Mouse (Mus musculus) left cerebral cortex, postnatal 14 days (tissue): Measurements from ENCODE around the gene Cemip2. TPM values are rescaled to one million over a fixed set of nuclear protein-coding genes. Genes with fewer than 3 reads are reported as not detected.
"Not testable (repeated sequence)": the region's sequence is repeated elsewhere in the genome, so short reads cannot be mapped to it uniquely, and the experiment has no call there.

Experiments used
- DNase-seq, 2 experiments: peaks; one replicate each; pipeline ENCODE4 v3.0.0; 2021 to 2022; ENCODE audit warnings: low spot score in 2 of 2, mixed read lengths in 1 of 2
- intact Hi-C: fragments of 180-260 bp; cut with DNase I; formaldehyde crosslinking; loops from one replicate; pipeline ENCODE4 v1.15.1; 2025
- total RNA-seq, 2 experiments: library from RNA; stranded (reverse); gene quantifications; 2 replicates each; pipeline ENCODE4 v1.2.3; 2021

Cemip2 gene
- total RNA-seq, 2 experiments from 2014 or later, result 14.4 to 20.0 TPM

DNA sequence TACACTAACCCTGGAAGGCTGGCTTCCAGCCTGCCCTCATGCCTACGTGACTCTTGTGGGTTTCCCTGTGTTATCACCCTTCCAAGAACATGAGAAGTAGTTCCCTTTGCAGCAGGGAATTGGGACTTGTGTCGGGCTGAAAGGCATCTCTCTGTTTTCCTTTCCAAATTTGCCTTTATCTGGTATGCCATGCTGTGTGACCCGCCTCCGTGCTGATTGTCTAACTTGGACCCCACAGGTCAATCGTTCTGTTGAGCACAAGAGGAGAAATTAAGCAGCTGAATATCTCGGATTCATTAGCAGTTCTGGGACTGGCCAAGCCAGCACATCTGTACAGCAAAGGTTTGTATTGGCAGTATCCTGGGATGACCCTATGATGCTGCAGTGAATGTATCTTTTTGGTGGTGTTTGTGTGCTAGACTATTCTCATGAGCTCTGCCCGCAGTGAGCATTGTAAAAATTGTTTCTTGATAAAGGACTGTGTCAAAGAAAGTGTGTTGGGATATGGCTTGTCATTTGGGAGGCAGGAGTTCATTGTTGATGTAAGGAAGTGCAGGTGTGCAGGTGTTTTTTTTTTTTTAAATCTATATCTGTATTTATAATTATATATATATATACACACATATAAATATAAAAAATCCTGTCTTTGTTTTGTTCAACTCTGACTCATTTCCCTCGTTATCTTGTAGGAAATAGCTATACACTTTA, 77.4 kb downstream of the Cemip2 start:
- no peak for DNase-seq
- intact Hi-C loops, result no loop called here

DNA sequence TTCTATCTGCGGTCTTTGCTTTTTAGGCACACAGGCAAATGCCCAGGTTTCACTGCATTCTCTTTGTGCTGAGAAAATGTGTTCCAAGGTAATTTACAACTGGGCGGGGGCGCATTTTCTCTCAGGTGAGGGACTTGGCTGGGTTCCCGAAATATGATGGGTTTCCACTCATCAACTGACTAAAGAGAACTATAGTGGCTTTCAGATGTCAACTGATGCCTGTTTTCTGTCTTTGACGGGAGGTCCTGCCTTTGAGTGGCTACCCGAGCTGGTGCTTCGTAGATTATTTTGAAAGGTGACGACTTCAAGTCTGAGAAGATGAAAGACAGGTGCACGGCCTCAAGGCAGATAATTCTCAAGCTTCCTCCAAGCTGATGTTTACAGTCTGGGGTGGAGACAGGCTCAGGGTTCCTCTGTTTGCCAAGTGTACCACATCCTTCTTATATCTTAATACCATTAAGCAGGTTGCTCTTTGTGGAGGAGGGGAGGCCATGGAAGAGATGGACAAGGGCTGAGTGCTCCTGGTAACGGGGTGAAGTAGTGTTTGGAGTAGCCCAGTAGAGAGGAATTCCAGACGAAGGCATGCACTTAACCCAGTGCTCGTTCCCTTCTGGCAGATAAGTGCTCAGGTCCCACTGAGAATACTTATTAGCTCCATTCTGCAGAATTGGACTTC, 80.8 kb downstream of the Cemip2 start:
- no peak for DNase-seq
- intact Hi-C loops, result no loop called here

DNA sequence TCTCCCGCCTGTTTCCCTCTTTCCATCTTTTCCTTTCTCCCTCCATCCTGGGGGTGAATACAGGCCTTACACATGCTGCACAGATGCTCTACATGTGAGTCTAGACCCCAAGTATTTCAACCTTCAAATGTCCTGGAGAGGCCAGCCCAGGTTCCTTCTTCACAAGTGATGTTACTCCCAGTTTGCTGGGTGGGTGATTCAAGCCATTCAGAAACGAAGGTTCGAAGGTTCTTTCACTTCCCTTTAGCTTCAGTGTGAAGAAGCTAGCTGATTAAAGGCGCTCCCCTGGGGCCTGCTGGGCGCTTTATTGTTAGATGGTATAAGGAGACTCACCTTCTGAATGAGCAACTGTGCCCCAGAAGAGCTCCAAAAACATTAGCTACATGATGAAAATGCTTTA, 82.0 kb downstream of the Cemip2 start:
- no peak for DNase-seq
- intact Hi-C loops, result no loop called here

DNA sequence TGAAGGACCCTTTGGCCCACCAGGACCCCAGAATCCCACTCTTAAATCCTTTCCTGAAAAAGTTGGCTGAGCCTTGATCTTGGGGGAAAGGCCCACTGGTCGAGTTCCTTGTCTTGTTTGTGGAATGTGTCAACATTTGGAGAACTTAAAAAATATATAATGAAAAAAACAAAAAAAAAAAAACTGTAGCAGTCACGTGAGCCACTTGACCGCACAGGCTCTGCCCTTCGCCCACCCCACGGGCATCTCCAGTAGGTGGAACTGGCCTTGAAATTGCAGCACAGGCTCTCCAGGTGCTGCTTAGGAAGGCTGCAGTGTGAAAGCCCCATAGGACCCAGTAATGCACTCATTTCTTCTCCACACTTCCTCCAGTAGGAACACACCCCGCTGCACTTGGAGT, 82.8 kb downstream of the Cemip2 start:
- no peak for DNase-seq

DNA sequence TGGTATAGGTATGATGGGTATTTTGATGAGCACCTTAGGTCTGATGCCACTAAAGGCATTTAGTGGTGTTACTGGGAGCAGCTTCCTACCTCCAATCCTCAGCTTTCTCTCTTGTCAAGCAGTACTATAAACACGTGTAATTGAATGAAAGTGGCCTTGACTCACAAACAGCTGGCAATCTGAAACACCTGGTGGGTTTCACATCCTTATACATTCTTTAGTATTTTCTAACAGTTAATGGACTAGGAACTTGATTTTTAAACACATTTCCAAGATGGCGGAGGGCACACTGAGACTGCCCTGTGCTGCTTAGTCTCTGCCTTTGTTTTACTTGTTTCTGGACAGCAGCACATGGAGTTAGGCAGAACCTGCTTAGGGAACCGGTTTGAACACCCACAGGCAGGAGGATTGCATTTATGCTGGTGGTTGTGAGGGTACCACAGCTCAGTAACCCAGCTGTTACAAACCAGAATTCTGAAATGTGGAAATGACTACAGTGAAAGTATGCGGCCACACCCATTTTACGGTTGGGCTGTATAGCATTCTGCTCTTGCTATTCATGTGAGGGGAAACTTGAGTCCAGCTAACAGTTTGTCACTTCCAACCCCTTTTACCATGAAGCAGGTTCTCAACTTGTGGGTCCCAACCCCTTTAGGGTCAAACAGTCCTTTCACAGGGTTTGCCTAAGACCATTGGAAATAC, 84.3 kb downstream of the Cemip2 start:
- no peak for DNase-seq

More for the DNA sequence above, 82.8 kb downstream of the Cemip2 start:
- intact Hi-C loops, result no loop called here

DNA sequence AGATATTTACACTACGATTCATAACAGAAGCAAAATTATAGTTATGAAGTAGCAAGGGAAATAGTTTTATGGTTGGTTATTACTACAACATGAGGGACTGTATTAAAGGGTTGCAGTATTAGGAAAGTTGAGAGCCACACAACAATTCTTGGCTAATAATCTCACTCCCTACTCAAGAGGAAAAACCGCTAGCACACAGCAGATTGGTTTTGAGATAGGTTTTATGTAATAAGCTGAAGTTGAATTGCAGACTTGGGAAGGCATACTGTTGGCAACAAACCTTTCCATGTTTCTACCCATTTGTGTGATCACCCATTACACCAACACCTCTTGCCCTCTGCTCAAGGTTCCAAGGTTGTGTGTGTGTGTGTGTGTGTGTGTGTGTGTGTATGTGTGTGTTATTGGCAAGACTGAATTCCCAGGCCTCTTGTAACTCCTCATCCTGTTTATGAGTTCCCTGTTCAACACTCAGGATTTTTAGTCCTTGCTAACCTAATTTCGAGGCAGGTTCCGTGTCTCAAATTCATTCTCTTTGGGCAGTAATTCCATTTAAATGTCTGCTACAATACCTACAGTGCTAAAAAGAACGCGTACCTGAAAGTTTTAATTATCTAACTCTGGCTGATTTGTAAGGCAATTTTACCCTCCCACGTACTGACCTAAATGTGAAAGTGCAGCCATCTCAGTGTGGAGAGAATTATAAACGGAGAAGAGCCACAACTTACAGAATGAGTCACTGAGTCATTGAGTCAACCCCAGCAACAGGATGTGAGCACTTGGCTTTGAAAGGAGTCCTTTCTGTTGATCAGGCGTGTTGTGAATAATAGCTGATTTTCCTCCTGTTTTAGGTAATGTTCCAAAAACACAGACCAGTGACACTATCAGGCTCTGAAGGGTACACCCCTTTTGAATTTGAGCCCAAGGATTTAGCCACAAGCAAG, 85.1 kb downstream of the Cemip2 start:
- intact Hi-C loops, result no loop called here
- no peak for DNase-seq

More for the DNA sequence above, 84.3 kb downstream of the Cemip2 start:
- intact Hi-C loops, result no loop called here

DNA sequence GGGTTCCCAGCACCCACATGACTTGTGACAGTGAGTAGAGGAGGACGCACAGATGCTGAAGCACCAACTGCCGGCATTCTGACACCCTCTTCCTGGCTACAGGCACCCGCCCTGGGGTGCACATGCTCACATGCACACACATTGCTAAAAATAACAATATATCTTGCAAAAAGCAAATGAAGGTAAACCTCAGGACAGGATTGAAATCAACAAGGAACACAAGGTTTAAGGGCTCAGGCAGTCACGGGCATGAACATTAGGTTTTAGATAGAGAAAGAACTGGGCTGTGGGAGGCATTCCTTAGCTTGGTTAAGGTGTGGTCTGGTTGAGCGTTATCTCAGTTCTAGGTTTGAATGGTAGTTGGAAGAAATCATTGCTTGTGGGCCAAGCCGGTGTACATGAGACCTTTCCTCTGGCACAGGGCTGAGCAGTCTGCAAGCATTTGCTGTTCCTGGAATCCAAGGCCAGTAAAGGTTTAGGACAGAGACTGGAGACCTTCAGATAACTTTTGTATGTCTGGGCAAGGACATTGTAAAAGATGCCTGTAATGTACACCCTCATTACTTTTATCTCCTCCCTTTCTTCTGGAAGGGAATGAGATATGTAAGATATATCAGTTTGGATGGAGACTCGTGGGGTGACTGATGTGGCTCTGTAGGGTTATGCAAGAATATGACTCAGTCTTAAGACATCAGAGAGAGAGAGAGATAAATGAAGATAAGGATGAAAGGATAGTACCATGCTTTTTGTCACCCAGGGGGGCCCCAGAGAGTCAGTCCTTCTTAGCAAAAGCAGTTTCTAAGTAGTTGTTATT, 87.3 kb downstream of the Cemip2 start:
- no peak for DNase-seq
- intact Hi-C loops, result no loop called here

DNA sequence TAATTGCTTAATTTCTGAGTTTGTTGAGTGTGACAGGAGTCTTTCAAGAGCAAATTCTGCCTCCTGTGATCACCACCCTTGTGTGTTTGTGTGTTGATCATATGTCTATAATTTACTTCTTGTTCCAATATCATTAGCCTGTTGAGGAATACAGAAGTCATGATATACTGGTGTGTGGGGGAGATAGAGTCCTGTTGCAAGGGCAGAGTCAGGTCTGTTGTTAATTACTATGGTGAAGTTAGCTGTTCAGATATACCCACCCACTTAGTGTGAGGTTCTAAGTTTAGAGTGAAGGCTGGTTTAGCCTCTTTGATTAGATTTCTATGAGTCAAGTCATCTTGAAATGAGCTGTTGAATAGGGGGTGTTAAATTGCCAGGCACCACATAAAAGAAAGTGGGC, 88.0 kb downstream of the Cemip2 start:
- no peak for DNase-seq
- intact Hi-C loops, result no loop called here

DNA sequence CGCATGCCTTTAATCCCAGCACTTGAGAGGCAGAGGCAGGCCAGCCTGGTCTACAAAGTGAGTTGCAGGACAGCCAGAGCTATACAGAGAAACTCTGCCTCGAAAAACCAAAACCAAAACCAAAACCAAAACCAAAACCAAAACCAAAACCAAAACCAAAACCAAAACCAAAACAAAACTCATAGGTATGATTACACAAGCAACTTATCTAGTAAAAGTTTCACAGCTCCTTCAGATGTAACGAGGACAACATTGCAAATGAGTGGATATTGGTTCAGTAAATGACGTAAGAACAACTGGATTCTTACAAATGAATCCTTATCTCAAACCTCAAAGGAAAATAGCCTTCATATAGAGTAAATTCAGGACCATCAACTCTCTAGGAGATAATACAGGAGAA, 88.6 kb downstream of the Cemip2 start:
- DNase-seq, intact Hi-C loops: not testable (repeated sequence)

DNA sequence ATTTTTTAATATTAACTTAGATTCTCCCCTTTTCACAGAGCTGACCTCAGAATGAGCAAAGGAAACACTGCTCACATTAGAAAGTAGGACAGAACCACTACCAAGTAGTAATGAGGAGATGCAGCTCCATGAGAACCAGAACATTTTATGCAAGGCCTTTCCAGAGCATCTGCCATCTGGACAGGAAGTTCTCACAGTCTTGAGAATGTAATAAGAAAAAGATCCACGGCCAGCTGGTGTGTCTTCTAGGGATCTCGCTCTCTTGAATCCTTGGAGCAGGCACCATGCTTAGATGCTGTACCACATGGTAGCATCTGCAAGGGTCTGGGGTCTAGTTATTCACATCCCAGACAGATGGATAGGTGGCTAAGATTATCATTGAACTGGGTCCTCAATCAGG, 90.3 kb downstream of the Cemip2 start:
- intact Hi-C loops, result no loop called here
- DNase-seq, result peak in 1 of 2 experiments; percentile 11

DNA sequence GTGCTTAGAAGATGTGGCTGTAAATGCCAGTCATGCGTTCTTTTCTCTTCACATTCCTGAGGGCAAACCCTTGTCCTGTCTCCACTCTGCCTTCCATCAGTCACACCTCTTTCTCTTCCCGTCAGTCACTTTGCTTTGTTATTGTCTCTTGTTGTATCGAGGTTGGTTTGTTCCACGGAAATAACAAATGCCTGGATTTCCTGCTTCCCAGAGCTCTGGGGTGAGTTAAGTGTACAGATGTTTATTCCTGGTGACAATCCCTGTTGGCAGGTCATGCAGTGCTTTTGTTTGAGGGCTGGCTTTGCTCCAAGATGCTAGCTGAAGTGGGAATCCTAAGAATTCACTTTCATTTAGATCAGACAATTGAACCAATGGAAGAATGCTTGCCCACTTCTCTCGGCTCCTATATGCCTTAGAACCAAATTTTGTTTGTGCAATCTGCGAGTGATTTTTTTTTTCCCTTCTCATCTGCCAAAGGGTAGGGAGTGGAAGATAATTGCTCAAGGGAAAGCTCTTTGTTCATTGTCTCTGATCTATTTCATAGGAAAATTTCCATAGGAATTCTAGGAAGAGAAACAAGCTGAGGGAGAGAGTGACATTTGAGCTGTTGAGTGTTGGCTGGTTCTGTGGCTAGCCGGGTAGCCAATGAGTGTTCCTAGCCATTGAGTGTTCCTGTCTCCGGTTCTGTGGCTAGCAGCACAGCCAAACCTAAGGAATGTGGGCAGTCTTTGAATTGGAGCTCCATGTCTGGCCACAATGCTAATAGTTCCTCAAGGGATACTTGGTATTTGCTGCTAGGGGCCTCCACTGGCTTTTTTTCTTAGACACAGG, 104.2 kb downstream of the Cemip2 start:
- intact Hi-C loops, result no loop called here
- DNase-seq, result no peak

DNA sequence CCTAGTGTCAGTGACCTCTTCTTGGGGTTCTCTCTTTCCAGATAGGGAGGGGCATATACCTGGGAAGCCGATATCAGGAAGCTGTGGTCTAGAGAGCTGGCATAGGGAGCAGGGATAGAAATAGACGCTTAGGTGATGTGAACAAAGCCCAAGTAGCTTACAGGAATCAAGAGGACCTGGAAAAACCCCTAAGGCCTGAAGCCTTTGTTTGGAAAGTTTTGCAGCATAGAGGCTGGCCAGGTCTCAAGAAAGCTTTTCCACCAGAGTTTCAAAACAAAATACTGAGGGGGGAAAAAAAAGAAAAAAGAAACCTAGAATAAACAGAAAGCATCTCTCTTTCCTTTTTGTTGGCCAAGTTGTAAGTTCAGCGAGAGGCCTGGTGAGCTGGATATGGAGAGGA, 104.9 kb downstream of the Cemip2 start:
- intact Hi-C loops, result no loop called here
- DNase-seq, result no peak

DNA sequence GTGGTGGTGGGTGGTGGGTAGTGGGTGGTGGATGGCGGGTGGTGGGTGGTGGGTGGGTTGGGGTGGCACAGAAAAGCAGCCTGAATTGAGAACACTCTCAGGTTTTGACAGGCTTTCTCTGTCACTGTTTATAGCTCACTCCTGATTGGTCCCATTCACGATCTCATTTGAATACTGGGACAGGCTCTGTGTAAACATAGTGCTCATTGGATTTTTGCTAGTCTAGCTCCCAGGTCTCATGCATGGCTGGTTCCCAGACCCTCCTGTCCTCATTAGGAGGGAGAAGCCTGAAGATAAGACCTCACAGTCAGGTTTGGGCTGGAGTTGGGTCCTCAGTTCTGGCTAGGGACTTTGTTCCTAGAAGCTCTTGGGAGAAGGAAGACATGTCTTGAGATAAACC, 105.8 kb downstream of the Cemip2 start:
- no peak for DNase-seq
- intact Hi-C loops, result no loop called here

DNA sequence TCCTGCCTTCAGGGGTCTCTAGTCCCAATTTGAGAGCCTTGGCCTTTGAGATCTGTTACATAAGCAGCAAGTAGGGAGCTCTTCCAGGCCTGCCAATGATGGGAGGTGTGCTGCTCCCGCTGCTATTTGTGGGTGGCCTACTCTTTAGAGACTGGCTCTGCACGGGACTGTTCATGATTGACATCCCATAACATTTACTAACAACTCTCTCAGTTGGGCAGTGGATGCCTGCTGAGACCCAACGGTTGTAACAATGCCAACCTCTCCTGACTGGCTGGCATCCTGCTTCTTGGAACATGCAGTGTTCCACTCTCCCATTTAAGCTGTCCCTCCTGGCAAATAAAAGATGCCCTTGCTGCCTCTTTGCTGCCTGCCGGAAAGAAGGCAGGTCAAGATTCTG, 106.2 kb downstream of the Cemip2 start:
- intact Hi-C loops, result no loop called here
- peak in 1 of 2 experiments; percentile 8 for DNase-seq

DNA sequence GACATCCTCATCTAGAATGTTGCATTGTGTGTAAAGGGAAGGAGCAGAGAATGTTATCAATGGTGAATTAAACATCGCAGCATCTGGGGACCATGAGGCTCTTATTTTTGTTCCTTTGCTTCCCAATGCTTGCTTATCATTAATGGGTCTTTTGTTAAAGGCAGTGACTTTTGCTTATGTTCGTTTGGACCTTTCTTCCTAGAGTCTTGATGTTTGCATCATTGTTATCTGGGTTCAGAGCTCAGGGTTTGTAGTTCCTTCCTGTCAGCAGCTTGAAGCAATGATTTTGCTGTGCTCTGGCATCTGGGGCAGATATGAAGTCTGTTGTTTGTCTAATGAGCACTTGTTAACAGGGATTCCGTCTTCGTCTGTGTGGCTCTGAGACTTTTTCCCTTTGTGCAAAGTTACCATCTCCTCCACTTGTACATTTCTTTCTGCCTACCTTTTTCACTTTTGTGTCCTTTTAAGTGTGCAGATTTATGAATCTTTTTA, 108.1 kb downstream of the Cemip2 start:
- intact Hi-C loops, result no loop called here
- no peak for DNase-seq

DNA sequence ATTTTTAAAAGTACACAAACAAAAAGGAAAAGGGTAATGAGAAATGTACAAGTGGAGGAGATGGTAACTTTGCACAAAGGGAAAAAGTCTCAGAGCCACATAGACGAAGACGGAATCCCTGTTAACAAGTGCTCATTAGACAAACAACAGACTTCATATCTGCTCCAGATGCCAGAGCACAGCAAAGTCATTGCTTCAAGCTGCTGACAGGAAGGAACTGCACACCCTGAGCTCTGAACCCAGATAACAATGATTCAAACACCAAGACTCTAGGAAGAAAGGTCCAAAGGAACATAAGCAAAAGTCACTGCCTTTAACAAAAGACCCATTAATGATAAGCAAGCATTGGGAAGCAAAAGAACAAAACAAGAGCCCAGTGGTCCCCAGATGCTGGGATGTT, 112.6 kb downstream of the Cemip2 start:
- DNase-seq, result no peak
- intact Hi-C loops, result no loop called here

DNA sequence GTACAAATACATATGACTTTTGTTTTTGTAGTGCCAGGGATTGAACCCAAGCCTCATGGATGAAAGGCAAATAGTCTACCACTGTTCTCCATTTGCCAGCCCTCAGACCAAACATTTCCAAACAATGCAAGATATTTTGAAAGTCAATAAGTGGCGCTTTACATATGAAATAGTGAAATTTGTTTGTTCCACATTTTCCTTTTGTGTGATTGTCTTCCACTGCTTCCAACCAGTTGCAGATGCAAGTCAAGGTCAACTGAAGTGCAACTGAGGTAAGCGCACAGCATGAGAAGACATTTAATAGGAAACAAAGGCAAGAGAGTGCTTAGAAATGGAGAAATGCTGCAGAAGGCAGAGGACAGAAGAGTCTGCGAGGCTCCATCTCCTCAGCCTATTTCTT, 116.7 kb downstream of the Cemip2 start:
- intact Hi-C loops, result no loop called here
- no peak for DNase-seq

DNA sequence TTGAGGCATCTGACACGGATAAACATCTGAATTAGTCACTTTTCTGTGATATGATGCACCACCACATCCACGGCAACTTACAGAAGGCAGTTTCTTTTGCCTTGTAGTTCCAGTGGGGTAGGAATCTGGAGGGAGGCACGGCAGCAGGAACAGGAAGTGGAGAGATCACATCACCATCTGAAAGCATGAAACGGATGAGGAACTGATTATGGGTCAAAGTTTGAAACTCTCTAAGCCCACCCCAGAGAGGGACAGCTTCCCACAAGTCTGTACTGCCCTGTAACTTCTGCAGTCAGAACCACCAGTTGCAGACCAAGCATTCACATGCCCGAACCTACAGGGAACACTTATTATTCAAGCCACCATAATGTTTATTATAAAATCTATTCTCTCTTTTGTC, 117.4 kb downstream of the Cemip2 start:
- DNase-seq, result no peak
- intact Hi-C loops, result no loop called here
